Mouse (Mus musculus) ES-Bruce4 (cell line): ENCODE measurements at regions not wholly inside any gene's neighbourhood (a gene's known extent, or its start where the extent isn't known, plus 50 kb on each side); places are given as distances from the start of the nearest gene placed in this dataset.

ENCODE experiments used
- H3K27ac ChIP-seq: 2 replicates; pipeline ENCODE4 v1.5.1; 2012; ENCODE audit warnings: low read length, inconsistent platforms; ENCODE audit not compliant: insufficient read depth
- H3K27me3 ChIP-seq: 2 replicates; pipeline ENCODE4 v1.6.1; 2012; ENCODE audit warnings: mild to moderate bottlenecking, low read length, inconsistent platforms; ENCODE audit not compliant: control insufficient read depth, poor library complexity, insufficient read depth, severe bottlenecking
- H3K36me3 ChIP-seq: 2 replicates; pipeline ENCODE4 v1.6.1; 2012; ENCODE audit warnings: inconsistent platforms, mild to moderate bottlenecking, low read length, moderate library complexity; ENCODE audit not compliant: control insufficient read depth, poor library complexity, insufficient read depth, severe bottlenecking
- H3K4me1 ChIP-seq: one replicate; pipeline ENCODE4 v1.8.1; 2011; ENCODE audit warnings: low read length; ENCODE audit not compliant: control insufficient read depth, insufficient read depth
- H3K4me3 ChIP-seq: 2 replicates; pipeline ENCODE4 v1.5.1; 2011; ENCODE audit warnings: low read depth, mild to moderate bottlenecking, low read length
- H3K9ac ChIP-seq: 2 replicates; pipeline ENCODE4 v1.6.1; 2012; ENCODE audit warnings: low read depth, mild to moderate bottlenecking, inconsistent platforms; ENCODE audit not compliant: poor library complexity, severe bottlenecking
- H3K9me3 ChIP-seq: replicated peaks from 2 replicates; pipeline ENCODE4 v1.6.1; 2012; ENCODE audit warnings: mild to moderate bottlenecking, low read length, inconsistent platforms; ENCODE audit not compliant: control insufficient read depth, poor library complexity, insufficient read depth, severe bottlenecking
- CTCF ChIP-seq: IDR thresholded peaks from one replicate; pipeline ENCODE4 v1.8.1; 2011; ENCODE audit warnings: low read depth, low read length
- EP300 ChIP-seq: IDR thresholded peaks from 2 replicates; pipeline ENCODE4 v1.6.1; 2011; ENCODE audit warnings: low read depth, low read length; ENCODE audit not compliant: insufficient read depth
- POLR2A ChIP-seq: IDR thresholded peaks from one replicate; pipeline ENCODE4 v1.8.1; 2011; ENCODE audit warnings: low read length; ENCODE audit not compliant: insufficient read depth

DNA sequence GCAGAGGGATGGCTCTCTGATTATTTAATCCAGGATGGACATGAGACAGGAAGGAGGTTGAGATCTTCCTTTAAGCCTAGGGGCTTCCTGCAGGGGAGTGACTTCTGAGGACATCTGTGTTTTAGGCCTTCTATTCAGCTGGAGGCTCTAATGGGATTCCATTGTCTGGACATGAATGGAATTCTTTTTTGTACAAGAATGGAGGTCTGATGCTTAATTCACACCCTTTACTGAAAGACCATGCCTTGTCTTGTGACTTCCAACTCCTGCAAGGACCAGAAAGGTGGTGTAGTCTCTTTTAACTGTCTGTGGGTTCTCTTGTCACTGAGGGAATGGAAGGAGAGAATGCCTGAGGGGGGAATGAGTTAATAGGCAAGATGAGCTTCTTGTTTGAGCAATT lies 106.5 kb downstream of the 1810013L24Rik start:
- peaks cover 3% of the 10 kb centered on the region for H3K4me1 ChIP-seq
- no peaks in the 10 kb centered on the region for H3K36me3 ChIP-seq
- H3K4me3 ChIP-seq: no peak overlapping the region
- no peaks in the 10 kb centered on the region for H3K27me3 ChIP-seq
- no peak overlapping the region for H3K27ac ChIP-seq
- no peak overlapping the region for H3K9ac ChIP-seq
- TF ChIP-seq CTCF: no peak
- no peak for TF ChIP-seq POLR2A
- TF ChIP-seq EP300: no peak
- no peaks in the 10 kb centered on the region for H3K9me3 ChIP-seq

GRCm38 (mm10) chr16:8938516-8938915 lies 108.6 kb downstream of the 1810013L24Rik start:
- no peak for TF ChIP-seq POLR2A
- no peak for TF ChIP-seq EP300
- TF ChIP-seq CTCF: no peak
- Histone ChIP-seq H3K4me1 (peaks cover 3% of the 10 kb centered on the region), H3K27me3 (no peaks in the 10 kb centered on the region), H3K9ac (no peak overlapping the region), H3K36me3 (no peaks in the 10 kb centered on the region), H3K4me3 (no peak overlapping the region), H3K27ac (no peak overlapping the region), H3K9me3 (no peaks in the 10 kb centered on the region)

DNA sequence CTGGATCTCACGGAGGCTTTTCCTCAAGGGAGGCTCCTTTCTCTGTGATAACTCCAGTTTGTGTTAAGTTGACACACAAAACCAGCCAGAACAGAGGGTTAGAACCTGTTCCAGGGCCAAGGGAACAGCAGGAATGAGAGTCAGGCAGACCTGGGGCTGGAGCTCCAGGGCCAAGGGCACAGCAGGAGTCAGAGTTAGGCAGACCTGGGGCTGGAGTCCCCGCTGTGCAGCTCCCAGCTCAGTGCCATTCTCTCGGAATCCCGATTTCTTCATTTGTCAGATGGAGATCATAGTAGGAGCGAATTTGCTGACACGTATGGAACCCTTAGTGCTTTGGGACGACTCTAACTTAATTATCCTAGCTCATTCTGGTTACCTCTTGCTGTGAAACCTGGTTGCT lies 109.2 kb downstream of the 1810013L24Rik start:
- Histone ChIP-seq H3K9ac (no peak overlapping the region), H3K36me3 (no peaks in the 10 kb centered on the region), H3K27me3 (no peaks in the 10 kb centered on the region), H3K4me3 (no peak overlapping the region), H3K9me3 (no peaks in the 10 kb centered on the region), H3K4me1 (peaks cover 3% of the 10 kb centered on the region), H3K27ac (no peak overlapping the region)
- no peak for TF ChIP-seq CTCF
- TF ChIP-seq EP300: no peak
- no peak for TF ChIP-seq POLR2A

DNA sequence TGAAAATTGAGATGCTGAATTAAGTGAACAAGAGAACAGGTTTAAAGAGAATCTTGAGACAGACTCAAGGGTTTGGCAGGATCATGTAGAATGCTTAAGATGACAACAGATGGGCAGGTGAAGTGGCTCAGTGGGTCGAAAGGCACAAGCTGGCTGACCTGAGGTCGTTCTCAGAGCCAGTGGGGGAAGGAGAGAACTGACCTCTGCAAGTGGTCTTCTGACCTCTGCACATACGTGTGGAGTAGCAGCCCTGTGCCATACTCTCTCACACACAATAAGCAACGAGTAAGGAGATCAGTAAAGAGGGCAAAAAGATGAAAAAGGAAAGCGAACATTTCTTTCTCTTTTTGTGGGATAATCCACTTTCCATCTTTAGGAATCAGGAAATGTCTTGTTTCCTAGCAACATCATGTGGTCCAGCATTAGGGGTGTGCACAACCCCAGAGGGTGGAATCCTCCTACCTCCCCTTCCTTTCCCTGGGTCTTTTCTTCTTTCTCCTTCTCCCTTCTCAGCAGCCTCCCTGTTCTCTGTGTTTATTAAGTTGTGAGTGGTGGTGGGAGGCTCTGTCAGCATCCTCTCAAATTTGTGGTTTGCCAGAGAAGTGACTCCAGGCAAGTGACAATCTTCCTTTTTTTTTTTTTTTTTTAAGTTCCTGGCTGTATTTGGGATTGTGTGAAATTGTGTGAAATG lies 114.7 kb downstream of the 1810013L24Rik start:
- no peak overlapping the region for H3K9ac ChIP-seq
- no peak overlapping the region for H3K4me3 ChIP-seq
- no peak overlapping the region for H3K27ac ChIP-seq
- no peaks in the 10 kb centered on the region for H3K9me3 ChIP-seq
- H3K4me1 ChIP-seq: peaks cover 2% of the 10 kb centered on the region
- H3K36me3 ChIP-seq: no peaks in the 10 kb centered on the region
- no peak for TF ChIP-seq EP300
- no peaks in the 10 kb centered on the region for H3K27me3 ChIP-seq

GRCm38 (mm10) chr16:8947846-8948245 lies 117.9 kb downstream of the 1810013L24Rik start:
- H3K4me3 ChIP-seq: no peak overlapping the region
- TF ChIP-seq CTCF: no peak
- no peak for TF ChIP-seq EP300
- TF ChIP-seq POLR2A: no peak
- H3K9me3 ChIP-seq: peaks cover 15% of the 10 kb centered on the region
- H3K4me1 ChIP-seq: peaks cover 2% of the 10 kb centered on the region
- no peaks in the 10 kb centered on the region for H3K27me3 ChIP-seq
- no peak overlapping the region for H3K27ac ChIP-seq
- H3K9ac ChIP-seq: no peak overlapping the region
- no peaks in the 10 kb centered on the region for H3K36me3 ChIP-seq

GRCm38 (mm10) chr16:8951156-8951899 lies 121.4 kb downstream of the 1810013L24Rik start:
- H3K4me1 ChIP-seq: peaks cover 2% of the 10 kb centered on the region
- H3K9me3 ChIP-seq: peaks cover 20% of the 10 kb centered on the region

More at GRCm38 (mm10) chr16:8951156-8951899, 121.4 kb downstream of the 1810013L24Rik start:
- no peak overlapping the region for H3K4me3 ChIP-seq
- peak overlapping the region; percentile 44 for H3K27ac ChIP-seq
- no peaks in the 10 kb centered on the region for H3K36me3 ChIP-seq
- TF ChIP-seq CTCF (no peak), EP300 (no peak), POLR2A (no peak)
- H3K9ac ChIP-seq: no peak overlapping the region
- H3K27me3 ChIP-seq: no peaks in the 10 kb centered on the region
